Mouse (Mus musculus) thymus, adult 2 months (tissue): ENCODE measurements around the gene Myl9. TPM values are rescaled to one million over a fixed set of nuclear protein-coding genes. Genes with fewer than 3 reads are reported as not detected.

Experiments
- DNase-seq: peaks from one replicate; pipeline ENCODE4 v3.0.0; 2021
- H3K27ac ChIP-seq: fragments of 200-500 bp; 2 replicates; pipeline ENCODE4 v1.5.1; 2012; ENCODE audit warnings: low read length, control low read depth; ENCODE audit not compliant: control insufficient read depth, insufficient read depth
- H3K27me3 ChIP-seq: fragments of 200-500 bp; 2 replicates; pipeline ENCODE4 v1.6.1; 2012; ENCODE audit warnings: mild to moderate bottlenecking, low read length, moderate library complexity, mixed read lengths; ENCODE audit not compliant: control insufficient read depth, insufficient read depth
- H3K36me3 ChIP-seq: fragments of 200-500 bp; 2 replicates; pipeline ENCODE4 v1.6.1; 2012; ENCODE audit warnings: mild to moderate bottlenecking, low read length, moderate library complexity; ENCODE audit not compliant: control insufficient read depth, insufficient read depth
- H3K4me1 ChIP-seq: fragments of 200-500 bp; replicated peaks from 2 replicates; pipeline ENCODE4 v1.6.1; 2012; ENCODE audit warnings: low read length; ENCODE audit not compliant: control insufficient read depth, insufficient read depth
- H3K4me3 ChIP-seq: fragments of 200-500 bp; 2 replicates; pipeline ENCODE4 v1.5.1; 2012; ENCODE audit warnings: mild to moderate bottlenecking, low read length, control low read depth, moderate library complexity; ENCODE audit not compliant: control insufficient read depth, insufficient read depth
- CTCF ChIP-seq: fragments of 200-500 bp; IDR thresholded peaks from 2 replicates; pipeline ENCODE4 v1.5.1; 2012; ENCODE audit warnings: mild to moderate bottlenecking, control low read depth, low read length, moderate library complexity, borderline replicate concordance; ENCODE audit not compliant: control insufficient read depth, poor library complexity, insufficient read depth; ENCODE audit errors: extremely low read depth
- POLR2A ChIP-seq: fragments of 200-500 bp; IDR thresholded peaks from 2 replicates; pipeline ENCODE4 v1.6.1; 2012; ENCODE audit warnings: mild to moderate bottlenecking, low read length, control low read depth, moderate library complexity; ENCODE audit not compliant: control insufficient read depth, poor library complexity, insufficient read depth; ENCODE audit errors: extremely low read depth
- WGBS: fragments of 180-500 bp; shearing (Covaris S2); methylation state at CpG from one replicate; pipeline ENCODE4 v1.1.7; 2018; 5-methylcytosine and 5-hydroxymethylcytosine counted together
- polyA plus RNA-seq: library from polyadenylated mRNA; depleted of rRNA; stranded (reverse); fragments of >200 nt; gene quantifications from 2 replicates; pipeline ENCODE4 v1.2.3, GENCODE M21; 2012

Gene Myl9
- polyA plus RNA-seq, 1 experiment = 32.3 TPM

DNA sequence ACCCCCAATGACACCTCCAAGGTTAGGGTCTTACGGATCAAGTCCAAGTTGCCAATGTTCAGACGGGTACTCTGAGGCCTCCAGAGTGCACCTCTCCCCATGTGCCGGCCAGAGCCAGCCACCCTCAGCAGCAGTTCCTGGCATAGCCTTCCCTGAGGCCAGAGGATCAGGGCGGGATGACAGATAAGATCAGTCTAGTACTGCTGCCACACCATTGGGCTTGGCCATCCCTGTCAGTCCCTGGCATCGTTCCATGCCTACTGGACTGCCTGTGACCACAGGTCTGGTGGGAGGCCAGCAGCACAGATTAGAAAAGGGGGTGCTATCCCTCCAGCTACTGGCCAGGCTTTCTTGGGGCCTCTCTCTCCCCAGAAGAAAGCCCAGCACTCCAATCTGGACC, 3.8 kb downstream of the Myl9 start:
- no peak for DNase-seq
- no peak for TF ChIP-seq CTCF
- no peak for TF ChIP-seq POLR2A
- no peaks in the 10 kb centered on the region for H3K36me3 ChIP-seq
- 91% methylated on average over 5 of the region's 5 CpGs for WGBS
- H3K4me3 ChIP-seq = no peak overlapping the region
- no peak overlapping the region for H3K27ac ChIP-seq
- H3K4me1 ChIP-seq = peaks cover 2% of the 10 kb centered on the region; the same call in 1 of the 2 replicates
- no peaks in the 10 kb centered on the region; the same call in 1 of the 2 replicates for H3K27me3 ChIP-seq

DNA sequence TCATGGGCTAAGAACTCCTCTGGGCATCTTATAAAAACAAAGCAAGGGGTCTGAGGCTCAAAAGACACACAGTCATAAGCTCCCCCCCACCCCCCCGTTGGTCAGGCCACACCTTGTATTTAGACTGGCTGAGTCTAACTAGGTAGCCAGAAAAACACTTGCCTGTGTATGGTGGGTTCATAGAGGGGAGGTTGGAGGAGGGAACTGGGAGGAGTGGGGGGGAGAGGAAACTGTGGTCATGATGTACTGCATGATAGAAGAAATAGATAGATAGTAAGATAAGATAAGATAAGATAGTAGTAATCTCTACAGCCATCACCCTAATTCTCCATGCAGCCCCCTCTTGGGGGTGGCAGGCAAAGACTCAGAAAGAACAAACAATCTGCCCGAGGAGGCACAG, 4.3 kb downstream of the Myl9 start:
- TF ChIP-seq CTCF (no peak), POLR2A (no peak)
- H3K27me3 ChIP-seq = no peaks in the 10 kb centered on the region; the same call in 1 of the 2 replicates
- H3K36me3 ChIP-seq = no peaks in the 10 kb centered on the region
- DNase-seq = no peak
- H3K4me3 ChIP-seq = no peak overlapping the region
- 56% methylated on average over 2 of the region's 2 CpGs for WGBS
- peaks cover 2% of the 10 kb centered on the region; the same call in 1 of the 2 replicates for H3K4me1 ChIP-seq
- no peak overlapping the region for H3K27ac ChIP-seq

DNA sequence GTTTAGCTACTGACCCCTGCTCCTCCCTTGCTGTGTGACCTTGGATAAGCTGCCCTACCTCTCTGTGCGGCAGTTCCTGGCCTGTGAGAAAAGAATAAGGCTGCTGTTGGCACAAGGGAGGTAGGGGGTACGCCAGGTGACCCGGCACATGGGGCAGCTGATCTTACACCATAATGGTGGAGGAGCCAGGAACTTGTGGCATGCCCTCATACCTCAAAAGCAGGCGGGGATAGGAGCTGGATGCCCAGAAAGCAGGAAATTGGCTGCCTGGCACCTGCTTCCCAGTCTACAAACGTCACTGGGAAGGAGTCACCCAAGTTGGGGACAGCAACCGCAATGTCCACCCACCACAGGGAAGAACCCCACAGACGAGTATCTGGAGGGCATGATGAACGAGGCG, 4.9 kb downstream of the Myl9 start:
- H3K4me3 ChIP-seq = no peak overlapping the region
- H3K27me3 ChIP-seq = no peaks in the 10 kb centered on the region; the same call in 1 of the 2 replicates
- no peaks in the 10 kb centered on the region for H3K36me3 ChIP-seq
- peaks cover 2% of the 10 kb centered on the region; the same call in 1 of the 2 replicates for H3K4me1 ChIP-seq
- DNase-seq = no peak
- H3K27ac ChIP-seq = no peak overlapping the region
- TF ChIP-seq CTCF = no peak
- TF ChIP-seq POLR2A = no peak
- 80% methylated on average over 9 of the region's 9 CpGs for WGBS

DNA sequence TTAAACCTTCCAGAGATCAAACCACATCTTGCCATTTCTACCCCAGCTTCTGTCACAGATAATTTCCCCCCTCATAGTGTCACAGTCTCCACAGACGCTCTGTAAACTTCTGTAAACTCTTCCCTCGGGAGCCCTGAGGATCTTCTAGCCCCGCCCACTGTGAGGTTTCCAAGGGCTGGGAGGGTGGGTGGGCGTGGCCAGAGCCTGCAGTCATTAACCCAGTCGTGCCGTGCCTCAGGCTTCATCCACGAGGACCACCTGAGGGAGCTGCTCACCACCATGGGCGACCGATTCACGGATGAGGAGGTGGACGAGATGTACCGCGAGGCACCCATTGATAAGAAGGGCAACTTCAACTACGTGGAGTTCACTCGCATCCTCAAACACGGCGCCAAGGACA, 5.5 kb downstream of the Myl9 start:
- Histone ChIP-seq H3K4me3 (no peak overlapping the region), H3K36me3 (no peaks in the 10 kb centered on the region), H3K4me1 (no peaks in the 10 kb centered on the region), H3K27ac (no peak overlapping the region), H3K27me3 (no peaks in the 10 kb centered on the region; the same call in 1 of the 2 replicates)
- 52% methylated on average over 17 of the region's 17 CpGs for WGBS
- TF ChIP-seq CTCF = no peak
- no peak for TF ChIP-seq POLR2A
- no peak for DNase-seq

DNA sequence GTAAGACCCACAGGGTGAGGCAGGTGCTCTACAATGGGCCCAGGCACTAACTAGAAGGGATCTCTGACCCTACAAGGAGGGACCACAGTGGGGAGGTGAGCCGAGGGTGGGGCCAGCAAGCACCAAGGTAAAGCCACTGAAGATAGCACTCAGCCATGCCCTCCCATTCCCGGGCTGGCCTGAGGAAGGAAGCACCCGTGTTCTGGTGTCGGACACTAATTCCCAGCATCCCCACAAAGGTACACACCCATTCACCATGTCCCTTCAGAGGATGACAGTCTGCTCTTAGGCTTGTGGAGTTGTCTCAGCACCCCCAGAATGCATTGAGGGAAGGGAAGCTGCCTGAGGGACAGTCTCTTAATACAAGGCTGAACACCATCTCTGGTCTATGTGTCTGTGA, 6.1 kb downstream of the Myl9 start:
- no peak for DNase-seq
- Histone ChIP-seq H3K4me3 (no peak overlapping the region), H3K27ac (no peak overlapping the region), H3K4me1 (no peaks in the 10 kb centered on the region), H3K36me3 (no peaks in the 10 kb centered on the region), H3K27me3 (no peaks in the 10 kb centered on the region)
- 94% methylated on average over 4 of the region's 4 CpGs for WGBS
- TF ChIP-seq POLR2A = no peak
- no peak for TF ChIP-seq CTCF

DNA sequence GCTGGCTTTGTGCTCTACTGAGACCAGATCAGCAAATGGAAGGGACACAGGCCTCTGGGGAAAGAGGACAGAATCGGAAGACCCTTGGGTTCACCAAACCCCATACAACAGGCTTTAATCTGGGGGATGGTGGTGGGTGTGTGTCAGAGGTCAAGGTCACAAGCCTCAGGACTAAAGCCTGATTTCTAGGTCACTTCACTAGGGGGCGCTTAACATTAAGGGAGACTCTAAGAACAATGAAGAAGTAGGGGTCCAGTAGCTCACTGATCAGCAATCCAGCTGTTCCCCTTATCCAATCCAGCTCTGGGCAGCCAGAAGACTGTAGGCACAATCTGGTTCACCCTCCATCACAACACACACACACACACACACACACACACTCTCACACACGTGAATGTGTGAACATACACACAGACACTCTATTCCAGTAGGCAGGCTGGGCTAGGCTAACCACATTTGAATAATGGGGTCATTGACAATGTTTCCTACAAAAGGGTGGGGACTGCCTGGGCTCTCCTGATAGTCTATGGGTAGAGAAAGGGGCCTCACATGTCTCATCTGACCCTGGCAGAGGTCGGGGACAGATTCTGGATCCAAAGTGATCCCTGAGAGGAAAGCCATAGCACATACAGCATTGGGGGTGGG, 6.7 kb downstream of the Myl9 start:
- Histone ChIP-seq H3K4me1 (no peaks in the 10 kb centered on the region), H3K4me3 (no peak overlapping the region), H3K27ac (no peak overlapping the region), H3K36me3 (no peaks in the 10 kb centered on the region), H3K27me3 (no peaks in the 10 kb centered on the region)
- no peak for TF ChIP-seq CTCF
- TF ChIP-seq POLR2A = no peak
- 87% methylated on average over 4 of the region's 4 CpGs for WGBS
- no peak for DNase-seq
